Mouse (Mus musculus) neural tube, embryonic 11.5 days (tissue): ENCODE results near the gene Pitx3. TPM values are rescaled to one million over a fixed set of nuclear protein-coding genes. Genes with fewer than 3 reads are reported as not detected.

ENCODE experiments used
- ATAC-seq: fragments of 200-750 bp; cut with Nextera tagmentation; 2 replicates; pipeline ENCODE4 v1.8.0; 2017; ENCODE audit warnings: moderate number of reproducible peaks, mild to moderate bottlenecking, moderate TSS enrichment, moderate library complexity; ENCODE audit not compliant: insufficient read depth, low FRiP score, low TSS enrichment
- DNase-seq: peaks from one replicate; pipeline ENCODE4 v3.0.0-alpha.2; 2015; ENCODE audit warnings: low spot score
- H3K27ac ChIP-seq: fragments of 300-500 bp; sonication (generic); 2 replicates; pipeline ENCODE4 v1.5.1; 2014; ENCODE audit warnings: low read depth, mild to moderate bottlenecking, low read length
- H3K27me3 ChIP-seq: fragments of 300-500 bp; sonication (generic); 2 replicates; pipeline ENCODE4 v1.6.1; 2014; ENCODE audit warnings: mild to moderate bottlenecking, low read length, mixed read lengths; ENCODE audit not compliant: control insufficient read depth, insufficient read depth
- H3K36me3 ChIP-seq: fragments of 300-500 bp; sonication (generic); 2 replicates; pipeline ENCODE4 v1.6.1; 2014; ENCODE audit warnings: mild to moderate bottlenecking, low read length, moderate library complexity, mixed read lengths; ENCODE audit not compliant: control insufficient read depth, insufficient read depth
- H3K4me1 ChIP-seq: fragments of 300-500 bp; sonication (generic); 2 replicates; pipeline ENCODE4 v1.6.1; 2014; ENCODE audit warnings: low read length, mixed read lengths; ENCODE audit not compliant: control insufficient read depth, insufficient read depth
- H3K4me2 ChIP-seq: fragments of 300-500 bp; sonication (generic); 2 replicates; pipeline ENCODE4 v1.6.1; 2014; ENCODE audit warnings: low read depth, mild to moderate bottlenecking, moderate library complexity
- H3K4me3 ChIP-seq: fragments of 300-500 bp; sonication (generic); 2 replicates; pipeline ENCODE4 v1.5.1; 2014; ENCODE audit warnings: low read depth, low read length
- H3K9ac ChIP-seq: fragments of 300-500 bp; sonication (generic); 2 replicates; pipeline ENCODE4 v1.6.1; 2014; ENCODE audit warnings: mild to moderate bottlenecking, low read length
- H3K9me3 ChIP-seq: fragments of 300-500 bp; sonication (generic); 2 replicates; pipeline ENCODE4 v1.6.1; 2016; ENCODE audit warnings: low read length; ENCODE audit not compliant: control insufficient read depth
- WGBS: fragments of 180-500 bp; shearing (Covaris S2); extraction: QIAGEN DNeasy Blood & Tissue Kit; methylation state at CpG from one replicate; pipeline ENCODE4 v1.1.7; 2014; 5-methylcytosine and 5-hydroxymethylcytosine counted together
- polyA plus RNA-seq: library from polyadenylated mRNA; unstranded; fragments of >200 nt; fragmentation: Nextera tagmentation; extraction: Ambion mirVana; gene quantifications from 2 replicates; pipeline ENCODE4 v1.2.1, GENCODE M21; 2014

The Pitx3 gene
- polyA plus RNA-seq, 1 experiment from 2014 or later: 2.2 TPM

DNA sequence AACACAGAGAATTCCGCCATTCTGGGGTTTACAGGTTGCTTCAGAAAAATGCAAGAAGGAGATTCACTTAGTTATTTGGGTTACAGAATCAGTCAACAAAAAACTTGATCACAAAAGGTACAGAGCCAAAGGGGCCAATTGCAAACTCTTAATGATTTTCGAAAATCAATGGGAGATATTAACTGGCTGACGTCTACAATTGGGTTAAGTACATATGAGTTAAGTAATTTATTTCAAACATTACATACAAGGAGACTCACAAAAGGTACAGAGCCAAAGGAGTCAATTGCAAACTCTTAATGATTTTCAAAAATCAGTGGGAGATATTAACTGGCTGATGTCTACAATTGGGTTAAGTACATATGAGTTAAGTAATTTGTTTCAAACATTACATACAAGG, 48.6 kb downstream of the Pitx3 start:
- Histone ChIP-seq H3K4me3 (no peak overlapping the region), H3K9me3 (no peaks in the 10 kb centered on the region), H3K9ac (no peak overlapping the region), H3K4me2 (no peak overlapping the region), H3K27me3 (no peaks in the 10 kb centered on the region), H3K27ac (no peak overlapping the region), H3K4me1 (no peaks in the 10 kb centered on the region), H3K36me3 (no peaks in the 10 kb centered on the region)
- 92% methylated on average over 3 of the region's 3 CpGs for WGBS
- ATAC-seq: no peak
- no peak for DNase-seq

- no peak overlapping the region for H3K27ac ChIP-seq
- DNase-seq (no peak), ATAC-seq (no peak)
- H3K9ac ChIP-seq: no peak overlapping the region
- H3K4me1 ChIP-seq: no peaks in the 10 kb centered on the region
- WGBS: 92% methylated on average over 5 of the region's 5 CpGs
- H3K27me3 ChIP-seq: no peaks in the 10 kb centered on the region
- H3K36me3 ChIP-seq: no peaks in the 10 kb centered on the region
- H3K4me2 ChIP-seq: no peak overlapping the region
- no peaks in the 10 kb centered on the region for H3K9me3 ChIP-seq
- H3K4me3 ChIP-seq: no peak overlapping the region
Measured at GRCm38 (mm10) chr19:46096396-46096795, 51.7 kb downstream of the Pitx3 start.

DNA sequence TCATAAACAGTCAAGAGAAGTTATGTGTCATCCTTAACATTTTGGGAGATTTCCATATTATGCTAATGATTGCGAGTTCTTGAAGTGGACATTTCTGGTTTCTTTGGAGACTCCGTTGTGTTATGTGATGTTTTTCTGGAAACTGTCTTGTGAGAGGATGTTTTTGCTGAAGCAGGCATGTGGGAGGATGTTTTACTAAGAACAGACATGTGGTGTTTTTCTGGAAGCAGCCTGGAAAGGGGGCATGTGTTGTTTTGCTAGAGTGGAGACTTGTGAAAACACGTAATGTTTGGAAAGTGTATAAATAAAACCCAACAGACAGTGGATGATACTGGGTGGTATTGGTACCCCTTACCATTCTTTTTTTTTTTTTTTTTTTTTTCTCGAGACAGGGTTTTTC, 52.8 kb downstream of the Pitx3 start:
- H3K4me1 ChIP-seq: no peaks in the 10 kb centered on the region
- H3K4me2 ChIP-seq: no peak overlapping the region
- H3K4me3 ChIP-seq: no peak overlapping the region
- no peaks in the 10 kb centered on the region for H3K36me3 ChIP-seq
- 87% methylated on average over 4 of the region's 4 CpGs for WGBS
- no peaks in the 10 kb centered on the region for H3K9me3 ChIP-seq
- DNase-seq (no peak), ATAC-seq (no peak)
- H3K27me3 ChIP-seq: no peaks in the 10 kb centered on the region
- no peak overlapping the region for H3K9ac ChIP-seq
- H3K27ac ChIP-seq: no peak overlapping the region

GRCm38 (mm10) chr19:46094144-46094543, 54.0 kb downstream of the Pitx3 start:
- ATAC-seq: no peak
- 91% methylated on average over 2 of the region's 2 CpGs for WGBS
- H3K36me3 ChIP-seq: no peaks in the 10 kb centered on the region
- H3K4me1 ChIP-seq: no peaks in the 10 kb centered on the region
- no peaks in the 10 kb centered on the region for H3K9me3 ChIP-seq
- H3K27ac ChIP-seq: no peak overlapping the region
- DNase-seq: no peak
- no peak overlapping the region for H3K9ac ChIP-seq
- H3K4me2 ChIP-seq: no peak overlapping the region
- H3K4me3 ChIP-seq: no peak overlapping the region
- no peaks in the 10 kb centered on the region for H3K27me3 ChIP-seq

DNA sequence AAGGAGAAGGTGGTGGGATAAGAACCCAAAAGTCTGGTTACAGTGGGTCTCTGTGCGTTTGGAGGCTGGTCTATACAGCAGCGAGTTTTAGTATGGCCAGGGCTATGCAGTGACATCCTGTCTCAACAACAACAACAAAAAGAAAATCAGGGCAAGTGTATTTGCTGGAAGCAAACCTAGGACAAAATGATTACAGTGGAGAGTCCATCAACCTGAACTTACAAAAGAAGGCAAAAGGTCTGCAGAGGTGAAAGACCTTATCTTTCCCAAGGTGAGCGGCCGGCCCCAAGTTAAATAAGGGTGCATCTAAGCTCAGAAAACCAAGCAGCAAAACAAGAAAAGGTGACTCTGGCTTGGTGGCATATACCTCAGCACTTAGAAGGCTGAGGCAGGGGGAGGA, 56.5 kb downstream of the Pitx3 start:
- Histone ChIP-seq H3K4me2 (no peak overlapping the region), H3K9ac (no peak overlapping the region), H3K4me1 (no peaks in the 10 kb centered on the region), H3K27ac (no peak overlapping the region), H3K4me3 (no peak overlapping the region), H3K27me3 (no peaks in the 10 kb centered on the region), H3K36me3 (no peaks in the 10 kb centered on the region), H3K9me3 (no peaks in the 10 kb centered on the region)
- no peak for ATAC-seq
- 89% methylated on average over 4 of the region's 4 CpGs for WGBS
- DNase-seq: no peak

DNA sequence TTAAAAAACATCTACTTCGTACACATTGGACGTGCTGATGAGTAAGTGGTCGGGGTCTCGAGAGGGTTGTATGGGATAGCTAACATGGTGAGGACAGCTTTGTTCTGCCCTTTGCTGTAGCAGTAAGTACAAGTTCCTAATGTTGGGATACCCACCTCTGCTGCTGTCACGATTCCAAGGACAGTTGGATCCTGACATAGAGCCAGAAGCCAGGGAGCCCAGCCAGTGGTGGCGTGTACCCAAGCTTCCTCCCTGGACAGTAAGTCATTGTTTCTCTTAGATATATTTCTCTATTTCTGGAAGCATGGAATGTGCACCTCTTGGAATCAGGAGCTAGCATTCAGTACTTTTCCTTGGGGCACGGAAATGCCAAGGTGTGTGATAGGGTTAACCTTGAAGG, 60.3 kb downstream of the Pitx3 start:
- Histone ChIP-seq H3K27me3 (no peaks in the 10 kb centered on the region), H3K9ac (no peak overlapping the region), H3K9me3 (no peaks in the 10 kb centered on the region), H3K4me1 (no peaks in the 10 kb centered on the region), H3K27ac (no peak overlapping the region), H3K4me2 (no peak overlapping the region), H3K4me3 (no peak overlapping the region), H3K36me3 (peaks cover 19% of the 10 kb centered on the region)
- ATAC-seq (no peak), DNase-seq (no peak)
- WGBS: 92% methylated on average over 7 of the region's 7 CpGs

DNA sequence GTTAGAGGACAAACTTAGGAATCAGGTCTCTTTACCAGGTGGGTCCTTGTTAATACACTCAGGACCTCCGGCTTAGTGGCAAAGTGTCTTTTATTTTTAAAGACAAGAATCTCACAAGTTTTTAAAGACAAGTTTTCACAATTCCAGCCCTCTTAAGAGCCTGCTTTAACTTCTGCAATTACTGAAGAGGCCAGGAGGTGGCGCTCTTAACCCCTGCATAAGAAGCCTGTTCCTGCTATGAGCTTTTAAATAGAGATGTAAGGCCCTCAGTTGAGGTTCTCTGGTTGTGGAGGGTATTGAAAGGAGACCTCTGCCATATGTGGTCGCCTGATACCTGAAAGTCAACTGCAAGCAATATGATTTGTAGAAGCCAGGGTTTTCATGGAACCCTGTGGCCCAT, 61.8 kb downstream of the Pitx3 start:
- Histone ChIP-seq H3K9ac (no peak overlapping the region), H3K9me3 (no peaks in the 10 kb centered on the region), H3K4me1 (no peaks in the 10 kb centered on the region), H3K4me2 (no peak overlapping the region), H3K27me3 (no peaks in the 10 kb centered on the region), H3K27ac (no peak overlapping the region), H3K36me3 (peaks cover 25% of the 10 kb centered on the region), H3K4me3 (no peak overlapping the region)
- ATAC-seq: no peak
- peak; percentile 59 for DNase-seq
- WGBS: 56% methylated on average over 3 of the region's 3 CpGs

Other genes starting within 250 kb of the Pitx3 start
- gene Armh3, start 149.8 kb downstream of the Pitx3 start, polyA plus RNA-seq: 16.7 and 17.9 TPM in 2 replicates
- gene Hps6, start 144.8 kb downstream of the Pitx3 start, polyA plus RNA-seq: 2.6 and 2.9 TPM in 2 replicates
- gene Pprc1, start 103.4 kb downstream of the Pitx3 start, polyA plus RNA-seq: 42.2 and 46.1 TPM in 2 replicates
- gene Ldb1, start 103.1 kb downstream of the Pitx3 start, polyA plus RNA-seq: 93.0 and 97.9 TPM in 2 replicates
- 103 and 112 TPM in 2 replicates for gene Nolc1, start 72.5 kb downstream of the Pitx3 start, polyA plus RNA-seq
- gene Elovl3, start 16.4 kb downstream of the Pitx3 start, polyA plus RNA-seq: 0.20 TPM in 2 replicates
- gene Gbf1, start 4.2 kb upstream of the Pitx3 start, polyA plus RNA-seq: 43.3 and 52.0 TPM in 2 replicates
- 4.1 and 4.3 TPM in 2 replicates for gene Nfkb2, start 156.0 kb upstream of the Pitx3 start, polyA plus RNA-seq
- gene Psd, start 178.8 kb upstream of the Pitx3 start, polyA plus RNA-seq: 10.9 and 12.7 TPM in 2 replicates
- gene Fbxl15, start 179.9 kb upstream of the Pitx3 start, polyA plus RNA-seq: 22.0 and 24.5 TPM in 2 replicates
- 263 and 274 TPM in 2 replicates for gene Cuedc2, start 190.4 kb upstream of the Pitx3 start, polyA plus RNA-seq
- gene Mfsd13a, start 192.8 kb upstream of the Pitx3 start, polyA plus RNA-seq: 6.8 and 7.3 TPM in 2 replicates
- gene 2310034G01Rik, start 202.0 kb upstream of the Pitx3 start, polyA plus RNA-seq: 1.2 and 2.4 TPM in 2 replicates
- gene Actr1a, start 247.4 kb upstream of the Pitx3 start, polyA plus RNA-seq: 238 and 262 TPM in 2 replicates
- 44.1 and 45.0 TPM in 2 replicates for gene Sufu, start 248.6 kb upstream of the Pitx3 start, polyA plus RNA-seq